Mouse (Mus musculus) cortical plate, adult 2 months (tissue): ENCODE data around the gene Chid1.

Experiments used
- CTCF ChIP-seq: fragments of 200-500 bp; IDR thresholded peaks from 2 replicates; pipeline ENCODE4 v1.5.1; 2011; ENCODE audit warnings: mild to moderate bottlenecking, control low read depth, low read length; ENCODE audit not compliant: insufficient read depth; ENCODE audit errors: extremely low read depth
- POLR2A ChIP-seq: fragments of 200-500 bp; IDR thresholded peaks from 2 replicates; pipeline ENCODE4 v1.6.1; 2011; ENCODE audit warnings: mild to moderate bottlenecking, low read length, control low read depth; ENCODE audit not compliant: insufficient read depth; ENCODE audit errors: extremely low read depth

GRCm38 (mm10) chr7:141535570-141535969, 4.1 kb downstream of the Chid1 start:
- TF ChIP-seq CTCF, result no peak
- no peak for TF ChIP-seq POLR2A
